Mouse (Mus musculus): ENCODE measurements around the gene 4933406M09Rik.
A peak's percentile ranks its signal among the peaks of the same experiment; 100 is the strongest.

The 4933406M09Rik gene

DNA sequence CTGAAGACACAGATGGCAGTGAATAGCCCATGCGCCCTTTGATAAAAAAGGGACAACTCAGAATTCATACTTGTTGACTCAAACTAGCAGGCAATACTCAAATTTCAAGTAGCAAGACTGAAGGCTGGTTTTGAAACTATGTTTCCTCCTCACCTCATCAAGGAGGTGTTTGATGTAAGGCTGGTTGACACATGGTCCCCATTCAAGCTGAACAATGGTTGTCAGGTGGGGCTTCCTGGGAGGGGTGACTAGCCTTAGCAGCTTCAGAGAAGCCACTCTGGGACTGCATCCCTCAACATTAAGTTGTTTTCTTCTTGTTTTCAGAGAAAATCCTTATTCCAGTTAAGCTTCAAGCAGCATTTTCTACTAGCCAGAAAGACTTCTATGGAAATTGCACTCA is at the start of gene 4933406M09Rik:
Gene 4933406M09Rik, plus strand, starts transcription at position 275 of the 400 bp plus-strand sequence.
- DNase-seq (ENCODE audit: low spot score), result no peak

DNA sequence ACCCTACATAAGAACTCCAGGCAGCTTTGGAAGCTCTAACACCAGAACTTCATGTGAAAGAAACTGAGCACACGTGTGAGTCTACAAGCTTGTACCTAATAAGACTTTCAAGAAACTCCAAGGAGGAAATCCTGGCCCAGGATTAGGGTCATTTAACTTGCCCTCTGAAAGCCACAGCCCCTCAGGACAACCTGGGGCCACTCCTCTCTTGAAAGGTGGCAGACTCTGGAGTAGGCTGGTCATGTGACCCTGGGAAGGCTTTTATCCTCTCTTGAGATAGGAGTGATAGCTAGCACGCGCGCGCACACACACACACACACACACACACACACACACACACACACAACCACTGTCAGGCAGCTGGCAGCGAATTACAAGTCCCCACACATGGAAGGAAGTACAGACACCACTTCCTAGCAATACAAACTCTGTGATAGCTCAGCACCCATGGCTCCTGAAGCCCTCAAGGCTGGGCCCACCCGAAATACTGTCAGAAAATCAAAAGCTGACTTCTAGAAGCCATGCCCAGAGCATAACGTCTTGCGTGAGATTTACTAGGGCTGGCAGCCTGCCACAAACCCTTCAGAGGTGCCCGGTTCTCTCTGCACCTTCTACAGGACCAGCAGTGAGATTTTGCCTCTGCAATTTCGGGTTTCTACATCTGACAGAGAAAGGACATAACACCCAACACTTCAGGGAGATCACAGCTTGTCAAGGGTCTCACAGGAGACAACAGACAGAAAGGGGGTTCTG is 48.6 kb upstream of the 4933406M09Rik start:
- DNase-seq (ENCODE audit: low spot score), result no peak

DNA sequence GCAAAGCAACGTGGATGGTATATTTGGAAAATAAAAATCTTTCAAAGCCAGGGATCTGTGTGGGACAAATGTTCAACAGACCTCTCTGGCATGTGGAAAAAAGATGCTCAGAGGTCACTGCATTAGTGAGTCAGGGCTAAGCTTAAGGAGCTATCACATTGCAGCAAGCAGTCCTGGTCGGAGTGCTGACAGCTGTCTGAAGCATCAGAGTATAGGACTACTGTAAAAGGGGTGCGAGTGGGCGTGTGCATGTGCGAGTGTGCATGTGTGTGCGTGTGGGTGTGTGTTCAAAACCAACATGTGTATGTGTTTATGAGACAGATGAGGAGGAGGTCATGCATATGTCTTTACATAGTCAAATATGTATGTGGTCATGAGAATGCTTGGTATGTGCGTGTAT is 46.6 kb upstream of the 4933406M09Rik start:
- DNase-seq (ENCODE audit: low spot score), result no peak

DNA sequence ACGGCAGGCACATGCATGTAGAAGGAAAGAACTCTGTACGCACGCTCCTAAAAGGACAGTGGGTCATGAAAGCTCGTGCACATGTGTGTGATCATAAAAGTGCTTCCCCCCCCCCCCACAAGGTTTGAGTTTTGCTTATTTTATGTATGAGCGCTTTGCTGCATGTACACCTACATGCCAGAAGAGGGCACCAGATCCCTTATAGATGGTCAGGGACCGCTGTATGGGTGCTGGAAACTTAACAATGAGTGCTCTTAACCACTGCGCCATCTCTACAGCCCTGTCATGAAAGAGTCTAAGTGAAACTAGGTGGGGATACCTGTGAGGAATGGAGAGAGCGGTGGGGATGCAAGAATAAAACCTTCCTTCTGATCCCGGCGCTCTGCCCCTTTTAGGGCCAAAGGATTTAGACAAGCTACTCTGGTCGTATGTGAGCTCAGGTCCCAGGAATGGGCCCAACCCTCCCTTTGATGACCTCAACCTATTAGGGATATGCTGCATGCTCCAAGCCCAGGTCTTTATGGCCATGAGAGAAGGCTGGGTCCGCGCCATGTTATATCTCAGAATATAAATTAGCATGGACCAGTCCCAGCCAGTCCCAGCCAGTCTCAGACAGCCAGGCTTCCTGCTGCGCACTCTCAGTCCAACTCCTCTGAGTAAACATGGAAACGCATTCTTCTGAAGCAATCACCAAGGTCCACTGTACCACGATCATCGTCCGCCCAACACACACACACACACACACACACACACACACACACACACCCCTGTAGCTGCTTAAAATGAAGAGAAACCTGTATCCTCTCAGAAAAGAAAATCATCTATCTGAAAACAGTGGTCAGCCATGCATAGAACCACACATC is 45.8 kb upstream of the 4933406M09Rik start:
- no peak for DNase-seq (ENCODE audit: low spot score)

DNA sequence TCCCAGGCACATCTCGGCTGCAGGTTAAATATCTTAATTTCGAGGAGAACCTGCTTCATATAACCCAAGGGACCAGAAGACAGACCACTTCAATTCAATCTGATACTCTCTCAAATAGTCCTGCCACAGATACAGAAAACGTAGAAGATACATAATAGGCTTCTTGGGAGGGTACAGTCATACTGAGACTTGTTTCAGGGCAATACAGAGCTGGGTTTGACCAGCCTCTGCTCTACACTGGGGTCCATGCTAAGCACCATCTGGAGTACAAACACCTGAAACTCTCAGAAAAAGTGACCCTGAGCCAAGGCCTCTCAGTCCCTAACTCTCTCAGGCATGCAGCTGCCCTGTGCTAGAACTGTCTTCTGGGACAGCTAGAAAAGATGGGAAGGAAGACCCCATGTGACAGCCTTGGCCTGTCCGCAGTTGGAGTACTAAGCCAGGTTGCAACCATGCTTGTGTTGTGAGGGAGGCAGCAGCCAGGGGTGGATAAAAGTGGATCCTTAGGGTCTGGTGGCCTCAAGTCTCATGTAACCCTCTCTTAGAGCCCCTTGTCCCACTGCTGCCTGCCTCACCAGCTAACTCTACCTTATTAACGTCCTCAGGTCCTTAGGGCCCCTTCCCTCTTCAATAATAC is 44.0 kb upstream of the 4933406M09Rik start:
- no peak for DNase-seq (ENCODE audit: low spot score)

DNA sequence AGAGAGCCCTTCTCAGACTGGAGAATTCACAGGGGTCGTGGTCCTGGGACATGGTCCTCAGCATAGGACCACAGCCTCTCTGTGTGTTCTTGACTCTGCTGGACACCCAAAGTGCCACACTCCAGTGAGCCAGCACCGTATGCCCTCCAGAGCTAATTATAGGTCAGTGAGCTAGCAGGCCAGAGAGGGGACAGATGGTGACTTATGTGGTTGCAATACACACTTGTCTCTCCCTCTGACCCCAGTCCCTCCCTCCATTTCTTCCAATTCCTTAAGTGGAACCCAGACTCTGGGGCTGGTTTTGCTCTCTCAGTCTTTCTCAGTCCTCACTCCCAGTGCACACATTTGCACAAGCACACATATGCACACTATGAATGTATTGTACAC is 43.5 kb upstream of the 4933406M09Rik start:
- DNase-seq (ENCODE audit: low spot score), result no peak

DNA sequence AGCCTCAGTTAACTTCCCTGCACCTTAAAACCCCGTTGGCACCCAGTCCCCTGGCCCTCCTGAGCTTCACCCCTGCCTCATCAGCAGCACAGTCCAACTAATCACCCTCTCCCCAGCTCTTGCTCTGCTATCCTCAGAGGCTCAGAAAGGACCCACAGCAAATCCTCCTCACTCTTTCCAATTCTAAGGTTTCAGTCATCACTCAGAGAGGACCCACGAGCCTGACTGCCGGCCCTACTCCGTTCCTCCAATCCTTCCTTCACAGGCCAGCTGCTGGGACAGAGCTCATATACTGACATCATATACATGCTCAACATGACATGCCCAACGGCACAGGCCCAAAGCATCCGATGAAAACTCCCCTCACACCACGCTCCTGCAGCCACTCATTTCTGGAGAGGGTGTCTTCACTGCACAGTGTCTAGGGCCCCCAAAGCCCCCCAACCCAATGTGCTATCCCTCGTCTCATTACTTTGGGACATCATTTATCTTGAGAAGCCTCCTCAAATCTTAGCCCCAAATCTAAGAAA is 42.9 kb upstream of the 4933406M09Rik start:
- DNase-seq (ENCODE audit: low spot score), result no peak

DNA sequence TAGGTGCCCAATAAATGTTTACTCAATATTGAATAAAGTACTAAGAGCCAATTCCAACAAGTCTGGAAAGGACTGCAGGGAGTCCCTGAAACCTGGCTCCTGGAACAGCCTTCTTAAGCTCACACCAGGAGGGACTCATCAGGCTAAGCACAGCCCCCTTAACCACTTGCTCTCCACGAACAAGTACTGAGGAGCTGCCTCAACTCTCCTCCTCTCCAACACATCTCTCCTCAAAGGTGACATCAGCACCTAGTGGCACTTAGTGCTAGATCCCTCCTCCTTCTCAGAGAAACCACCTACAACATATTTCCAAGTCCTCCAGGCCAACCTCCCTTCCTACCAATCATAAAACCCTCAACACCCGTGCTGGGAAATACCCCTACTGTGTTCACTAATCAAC is 42.2 kb upstream of the 4933406M09Rik start:
- DNase-seq (ENCODE audit: low spot score), result no peak

DNA sequence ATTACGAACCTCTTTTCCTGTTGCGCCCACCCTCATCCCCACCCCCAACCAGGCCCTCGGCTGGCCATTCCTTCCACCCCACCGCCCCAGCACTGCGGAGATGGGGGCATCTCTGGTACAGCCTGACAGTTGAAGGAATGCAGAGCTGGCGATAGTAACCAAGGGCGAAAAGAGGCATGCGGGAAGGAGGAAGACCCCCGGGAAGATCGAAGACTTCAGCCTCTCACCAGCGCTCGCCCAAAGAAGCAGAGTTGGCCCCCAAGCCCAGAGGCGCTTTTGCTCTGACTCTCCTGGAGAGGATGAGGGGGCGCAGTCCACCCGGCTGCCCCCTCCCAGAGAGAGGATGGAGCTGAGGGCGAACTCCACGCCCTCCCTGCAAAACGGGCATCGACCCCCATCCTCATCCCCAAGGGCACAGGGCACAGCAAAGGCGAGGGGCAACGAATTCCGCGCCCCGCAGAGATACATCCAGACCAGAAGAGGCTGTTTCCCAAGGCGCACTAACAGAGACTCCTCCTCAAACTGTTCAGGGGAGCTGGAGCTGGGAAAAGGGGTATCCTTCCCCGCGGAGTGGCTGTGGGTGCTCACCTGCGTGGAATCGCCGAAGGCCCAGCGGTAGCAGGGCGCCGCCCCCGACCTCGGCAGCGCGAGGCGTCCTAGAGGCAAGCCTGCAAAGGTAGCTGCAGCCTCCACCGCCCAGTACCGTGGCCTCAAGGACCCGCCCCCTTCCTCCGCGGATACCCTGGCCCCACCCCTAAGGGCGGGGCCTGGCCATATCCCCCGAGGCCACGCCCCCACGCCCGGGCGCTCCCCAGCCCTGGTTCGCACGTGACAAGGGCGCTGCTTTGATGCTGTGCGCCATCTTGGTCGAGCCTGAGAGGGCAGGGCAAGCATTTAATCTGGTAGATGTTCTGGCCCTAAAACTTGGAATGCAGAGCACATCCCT is 41.5 kb upstream of the 4933406M09Rik start:
- no peak for DNase-seq (ENCODE audit: low spot score)

DNA sequence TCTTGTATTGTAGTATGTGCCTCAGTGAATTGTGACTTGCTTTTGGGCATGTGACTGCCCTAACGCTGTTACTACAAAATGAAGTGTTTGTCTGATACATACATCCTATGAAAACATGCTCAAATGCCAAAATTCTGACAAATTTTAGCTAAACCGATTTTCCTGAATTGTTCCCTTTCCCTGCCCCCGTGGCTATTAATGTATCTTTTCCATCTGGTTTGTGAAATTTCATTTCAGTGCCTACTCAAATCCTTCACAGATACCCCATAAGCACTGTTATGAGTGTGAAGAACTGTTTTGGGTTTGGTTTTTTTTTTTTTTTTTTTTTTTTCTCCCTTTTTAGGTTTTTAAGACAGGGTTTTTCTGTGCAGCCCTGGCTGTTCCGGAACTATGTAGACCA is 40.7 kb upstream of the 4933406M09Rik start:
- no peak for DNase-seq (ENCODE audit: low spot score)

DNA sequence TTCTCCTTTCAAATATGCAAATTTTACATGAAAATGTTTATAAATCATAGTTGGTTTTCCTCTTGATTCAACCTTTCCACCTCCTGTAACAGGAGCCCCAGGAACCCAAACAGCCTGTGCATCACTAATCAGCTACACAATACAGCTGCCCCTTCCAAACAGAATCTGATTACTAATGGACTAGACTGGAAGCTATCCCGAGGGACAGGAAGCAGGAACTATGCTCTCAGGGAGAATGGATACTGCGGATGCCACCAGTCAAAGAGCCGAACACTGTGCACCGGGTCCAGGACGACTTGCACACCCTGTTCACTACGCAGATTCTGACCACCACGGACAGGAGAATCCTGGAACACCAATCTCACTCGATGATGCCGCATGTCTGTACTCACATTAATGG is 37.9 kb upstream of the 4933406M09Rik start:
- DNase-seq (ENCODE audit: low spot score), result no peak

DNA sequence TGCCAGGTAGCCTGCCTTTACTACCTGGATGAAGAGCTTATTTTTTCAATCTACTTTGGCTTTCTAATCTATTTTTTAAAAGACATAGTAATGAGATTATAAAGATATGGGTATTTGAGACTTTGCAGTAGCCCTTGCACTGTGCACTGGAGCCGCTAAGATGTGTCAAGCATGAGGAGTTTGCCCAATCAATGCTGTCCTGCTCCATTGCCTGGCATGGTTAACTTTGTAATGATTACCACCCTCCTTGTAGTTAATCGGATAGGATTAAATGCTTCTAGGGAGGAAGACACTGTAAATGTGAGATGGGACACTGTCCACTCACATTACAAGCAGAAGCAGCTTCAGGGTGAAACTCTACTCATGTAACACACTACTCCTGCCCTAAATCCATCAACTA is 32.4 kb upstream of the 4933406M09Rik start:
- DNase-seq (ENCODE audit: low spot score), result no peak

DNA sequence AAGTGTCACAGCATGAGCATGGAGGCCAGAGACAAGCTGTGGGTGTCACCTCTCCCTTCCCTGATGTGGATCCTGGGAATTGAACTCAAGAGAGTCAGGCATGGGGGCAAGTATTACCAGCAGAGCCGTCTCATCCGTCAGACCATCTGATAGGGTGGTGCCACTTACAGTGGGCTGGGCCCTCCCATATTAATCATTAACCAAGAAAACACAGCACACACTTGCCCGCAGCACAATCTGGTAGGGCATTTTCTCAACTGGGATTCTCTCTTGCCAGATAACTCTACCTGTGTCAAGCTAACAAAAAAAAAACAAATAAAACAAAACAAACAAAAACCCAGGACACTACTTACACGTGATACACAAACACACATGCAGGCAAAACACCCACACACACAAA is 28.3 kb upstream of the 4933406M09Rik start:
- DNase-seq (ENCODE audit: low spot score), result no peak

DNA sequence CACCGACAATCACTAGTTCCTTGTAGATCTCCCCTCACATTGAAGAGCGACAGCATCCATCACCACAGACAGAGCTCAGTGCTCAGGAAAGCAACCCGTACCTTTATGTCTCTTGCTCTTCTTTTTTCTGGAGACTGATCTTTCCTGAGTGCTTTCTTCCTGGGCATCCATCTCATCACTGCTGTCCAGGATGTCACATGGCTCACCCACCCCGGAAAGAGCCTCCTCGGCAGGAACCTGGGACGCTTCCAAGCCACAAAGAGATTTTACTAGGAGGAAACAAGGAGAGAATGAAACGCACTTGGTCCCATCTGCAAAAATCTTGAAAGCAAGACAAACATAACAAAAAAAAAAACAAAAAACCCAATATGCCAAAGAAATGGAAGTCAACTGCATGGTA is 25.1 kb upstream of the 4933406M09Rik start:
- DNase-seq (ENCODE audit: low spot score), result no peak

DNA sequence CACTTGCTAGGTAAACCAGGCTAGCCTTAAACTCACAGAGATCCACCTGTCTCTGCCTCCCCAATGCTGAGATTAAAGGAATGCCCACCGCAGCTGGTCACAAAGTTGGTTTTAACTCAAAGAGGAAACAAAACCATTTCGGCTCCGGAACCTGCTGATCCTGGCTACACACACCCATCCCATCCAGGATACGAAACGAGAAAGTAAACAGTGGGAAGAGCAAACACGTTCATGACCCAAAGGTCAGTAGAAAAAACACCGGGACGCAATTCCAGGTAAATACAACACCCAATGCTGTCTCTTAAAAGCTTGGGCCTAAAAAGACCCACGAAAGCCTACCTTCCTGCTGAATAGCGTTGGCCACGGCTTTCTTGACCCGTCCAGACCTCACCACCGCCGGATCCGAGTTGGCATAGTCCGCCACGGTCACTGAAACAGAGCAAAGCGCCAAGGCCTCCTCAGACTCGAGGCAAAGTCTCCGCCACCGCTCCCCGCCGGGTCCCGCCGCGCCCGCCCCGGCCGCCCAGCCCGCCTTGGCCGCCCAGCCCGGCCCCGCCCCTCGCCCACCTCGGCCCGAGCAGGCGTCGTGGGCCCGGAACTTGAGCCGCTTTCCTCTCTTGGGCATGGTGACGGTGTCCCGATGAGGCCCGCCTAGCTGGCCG is 24.4 kb upstream of the 4933406M09Rik start:
- peak; percentile 28 for DNase-seq (ENCODE audit: low spot score)

DNA sequence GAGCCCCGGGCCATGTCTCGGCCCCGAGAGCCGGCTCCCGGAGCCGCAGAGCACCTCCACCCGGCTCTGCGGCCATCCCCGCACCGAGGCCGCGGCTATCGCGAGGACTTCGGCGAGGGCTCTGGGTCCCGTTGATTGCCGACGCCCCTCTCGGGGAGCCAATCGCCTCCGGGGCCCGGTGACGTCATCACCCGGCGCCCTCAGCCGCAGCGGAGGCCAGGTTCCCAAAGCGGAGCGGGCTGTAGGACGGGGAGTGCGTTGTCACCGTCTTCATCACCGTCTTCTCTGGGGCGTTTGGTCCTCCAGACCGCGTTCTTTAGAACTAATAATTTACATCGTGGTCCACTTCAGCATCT is 23.9 kb upstream of the 4933406M09Rik start, which contains the start of gene Tmem183a:
Gene Tmem183a, minus strand, starts transcription at position 123 of the 356 bp plus-strand sequence.
- peak; percentile 93 for DNase-seq (ENCODE audit: low spot score)

DNA sequence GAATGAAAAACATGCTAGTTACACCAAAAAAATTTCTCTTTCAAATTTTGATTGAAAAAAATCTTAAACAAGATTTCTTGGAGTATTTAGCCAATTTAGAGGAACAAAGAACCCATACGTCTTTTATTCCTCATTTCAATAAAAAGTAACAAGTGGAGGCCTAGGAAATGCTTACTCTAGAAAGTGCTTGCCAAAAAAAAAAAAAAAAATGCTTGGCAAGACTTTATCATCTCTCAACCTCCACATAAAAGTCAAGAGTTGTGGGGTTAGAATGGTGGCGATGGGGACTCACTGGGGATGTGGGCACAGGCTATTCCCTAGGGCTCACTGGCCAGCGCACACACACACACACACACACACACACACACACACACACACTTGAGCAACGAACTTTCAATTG is 22.5 kb upstream of the 4933406M09Rik start:
- no peak for DNase-seq (ENCODE audit: low spot score)

DNA sequence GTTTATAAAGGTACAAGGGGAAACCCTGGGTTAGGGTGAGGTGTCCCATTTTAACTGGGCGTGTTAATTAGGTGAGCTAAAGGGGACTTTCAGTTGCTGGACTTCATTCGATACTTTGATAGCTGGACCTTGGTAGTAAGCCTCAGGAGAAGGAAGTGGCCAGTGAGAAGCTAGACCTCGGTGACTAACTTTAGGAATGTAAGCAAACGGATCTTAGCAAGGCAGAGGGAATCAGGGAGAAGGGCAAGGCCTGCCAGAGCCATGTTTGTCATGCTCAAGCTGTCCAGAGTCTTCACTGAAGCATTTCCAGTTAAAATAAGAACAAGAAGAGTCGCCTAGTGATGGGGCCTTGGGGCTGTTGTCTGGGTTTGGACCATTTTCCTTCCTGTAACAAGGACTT is 20.2 kb upstream of the 4933406M09Rik start:
- peak; percentile 73 for DNase-seq (ENCODE audit: low spot score)

DNA sequence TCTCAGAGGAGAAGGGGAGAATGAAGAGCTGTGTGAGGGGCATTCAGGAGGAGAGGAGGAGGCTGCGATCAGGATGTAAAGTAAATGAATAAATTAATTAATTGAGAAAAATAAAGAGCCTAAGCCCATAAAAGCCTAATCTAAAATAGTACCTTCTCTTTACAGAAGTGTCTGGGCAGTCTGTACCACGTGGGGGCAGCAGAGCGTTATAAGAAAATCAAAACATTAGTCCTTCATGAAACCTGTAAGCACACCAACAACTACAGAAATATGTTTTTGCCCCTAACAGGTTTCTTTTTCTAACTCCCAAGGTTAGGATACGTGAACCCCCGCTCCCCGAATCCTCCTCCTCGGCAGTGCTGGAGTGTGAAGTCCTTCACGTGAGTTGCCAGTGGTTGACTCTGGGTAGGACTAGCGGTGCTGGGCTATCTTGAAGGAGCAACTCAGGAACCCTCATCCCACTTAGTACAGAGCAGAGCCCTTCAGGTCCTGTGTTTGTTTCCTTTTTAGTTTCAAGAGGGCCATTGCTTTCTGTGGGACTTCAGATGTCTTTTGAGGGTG is 16.9 kb upstream of the 4933406M09Rik start:
- peak; percentile 79 for DNase-seq (ENCODE audit: low spot score)

DNA sequence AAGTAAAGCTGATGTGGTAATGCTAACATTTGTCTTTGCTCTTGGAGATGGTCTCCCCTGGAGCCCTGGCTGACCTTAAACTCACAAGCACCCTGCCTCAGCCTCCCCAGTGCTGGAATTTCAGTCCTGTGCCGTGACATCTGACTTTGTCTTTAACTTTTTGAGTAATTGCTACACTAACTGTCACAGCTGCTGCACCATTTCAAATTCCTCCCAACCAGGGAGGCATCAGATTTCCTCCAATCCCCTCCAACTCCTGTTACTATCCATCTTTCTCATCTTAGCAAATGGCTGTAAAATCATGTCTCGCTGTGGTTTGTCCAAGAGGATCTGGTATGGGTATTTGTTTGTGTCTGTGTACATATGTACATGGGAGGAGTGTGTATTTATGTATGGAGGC is 11.6 kb upstream of the 4933406M09Rik start:
- no peak for DNase-seq (ENCODE audit: low spot score)

DNA sequence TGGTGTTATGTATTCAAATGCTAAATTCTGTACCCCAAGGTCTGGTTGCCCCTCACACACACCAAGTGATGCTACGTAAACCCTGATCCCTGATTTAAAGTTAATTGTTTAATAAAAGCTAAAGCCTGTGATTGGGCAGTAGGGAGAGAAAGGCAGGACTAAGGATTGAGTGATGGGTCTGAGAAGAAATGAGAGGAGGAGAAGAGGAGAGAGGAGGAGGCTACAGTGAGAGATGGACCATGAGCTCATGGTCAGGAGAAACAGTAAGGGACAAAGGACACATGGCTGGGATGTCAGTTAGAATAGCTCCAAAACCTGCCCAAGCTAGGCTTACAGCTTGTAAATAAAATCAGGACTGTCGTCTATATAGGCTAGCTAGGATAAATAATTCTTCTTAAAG is 4.7 kb upstream of the 4933406M09Rik start:
- no peak for DNase-seq (ENCODE audit: low spot score)
